Mouse (Mus musculus): ENCODE results near the gene Urb2.
"Not testable (repeated sequence)": the region's sequence is repeated elsewhere in the genome, so short reads cannot be mapped to it uniquely, and the experiment has no call there.

Urb2 gene

DNA sequence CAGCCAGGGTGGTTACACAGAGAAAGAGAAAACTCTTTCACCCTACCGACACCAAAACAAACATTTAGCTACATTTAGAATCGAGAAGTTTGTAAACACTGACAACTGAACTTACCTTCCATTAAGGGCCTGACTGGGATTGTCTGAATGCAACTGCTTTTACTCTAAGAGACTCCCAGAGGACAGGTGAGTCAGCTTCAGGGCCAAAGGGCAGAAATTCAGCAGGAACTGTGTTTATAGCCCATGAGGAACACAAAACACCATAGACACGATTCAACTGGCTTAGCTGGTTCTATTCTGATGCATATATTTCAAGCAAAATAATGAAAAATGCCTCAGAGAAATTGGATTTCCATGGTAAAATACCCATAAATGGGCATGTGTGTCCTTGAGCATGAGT is 6.6 kb upstream of the Urb2 start:
- in situ Hi-C loops (cut with MseI, MboI): no loop called here

DNA sequence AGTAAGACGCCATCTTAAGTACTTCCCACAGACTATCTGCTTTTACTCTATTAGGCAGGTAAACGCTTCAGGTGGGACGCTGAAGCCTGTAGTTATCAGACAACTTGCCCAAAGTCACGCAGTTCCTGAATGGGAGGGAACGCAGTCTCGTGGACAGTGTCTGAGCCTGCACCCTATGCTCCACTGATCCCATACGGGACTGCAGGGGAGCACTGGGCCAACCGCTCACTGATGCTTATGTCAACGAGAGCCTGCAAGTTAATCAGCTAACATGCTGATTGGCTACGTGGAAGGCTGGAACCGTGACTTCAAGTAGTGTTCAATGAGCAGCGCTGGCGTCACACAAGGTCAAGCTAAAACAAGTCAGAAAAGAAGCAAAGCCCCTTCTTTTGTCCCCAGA is 1.5 kb upstream of the Urb2 start:
- in situ Hi-C loops (cut with MseI, MboI): no loop called here

DNA sequence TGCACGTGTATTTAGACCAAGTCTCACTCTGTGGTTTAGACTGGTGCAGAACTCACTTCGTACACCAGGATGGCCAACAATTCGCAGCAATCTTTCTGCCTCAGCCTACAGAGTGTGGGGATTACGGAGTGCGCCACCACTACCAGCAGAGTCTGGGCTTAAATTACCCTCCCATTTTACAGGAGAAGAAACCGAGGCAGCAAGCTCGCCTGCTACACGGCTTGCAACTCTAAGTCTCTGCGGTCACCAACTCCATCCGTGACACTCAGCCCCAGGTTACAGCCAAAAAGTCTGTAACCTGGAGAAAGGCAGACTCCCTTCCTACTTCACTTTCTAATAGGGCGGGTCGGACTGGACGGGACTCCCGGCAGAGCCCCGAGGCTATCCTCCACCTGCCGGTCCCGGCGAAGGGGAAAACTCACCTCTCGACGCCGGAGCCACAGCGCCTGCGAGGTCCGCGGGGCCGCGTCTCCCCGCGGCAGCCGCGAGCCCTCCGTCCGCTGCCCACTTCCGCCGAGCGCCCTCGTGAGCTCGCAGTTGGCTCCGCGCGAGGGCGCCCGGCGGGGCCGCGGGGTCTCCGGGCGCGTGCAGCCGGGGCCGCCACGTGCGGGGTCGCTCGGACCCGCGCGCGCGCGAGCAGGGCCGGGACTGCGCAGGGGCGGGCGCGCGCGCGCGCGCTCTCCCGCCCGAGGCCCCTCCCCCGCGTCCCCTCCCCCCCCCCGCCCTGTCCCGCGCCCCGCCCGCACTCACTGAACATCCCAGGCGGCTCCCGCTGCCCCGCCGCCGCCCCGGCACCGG is 670 bp upstream of the Urb2 start:
- in situ Hi-C loops (cut with MseI, MboI): no loop called here

DNA sequence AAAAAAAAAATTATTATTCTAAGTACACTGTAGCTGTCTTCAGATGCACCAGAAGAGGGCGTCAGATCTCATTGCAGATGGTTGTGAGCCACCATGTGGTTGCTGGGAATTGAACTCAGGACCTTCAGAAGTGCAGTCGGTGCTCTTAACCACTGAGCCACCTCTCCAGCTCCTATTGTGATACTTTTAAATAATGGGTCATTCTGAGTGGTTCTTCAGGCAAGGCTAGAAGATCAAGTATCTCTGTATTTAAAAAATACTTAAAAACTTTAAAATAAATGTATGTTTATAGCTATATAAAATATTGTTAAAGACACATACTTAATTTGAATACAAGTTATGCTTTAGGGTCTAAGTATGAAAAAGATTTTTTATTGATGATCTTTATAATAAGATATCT is 5.0 kb downstream of the Urb2 start:
- in situ Hi-C loops (cut with MseI, MboI): not testable (repeated sequence)

DNA sequence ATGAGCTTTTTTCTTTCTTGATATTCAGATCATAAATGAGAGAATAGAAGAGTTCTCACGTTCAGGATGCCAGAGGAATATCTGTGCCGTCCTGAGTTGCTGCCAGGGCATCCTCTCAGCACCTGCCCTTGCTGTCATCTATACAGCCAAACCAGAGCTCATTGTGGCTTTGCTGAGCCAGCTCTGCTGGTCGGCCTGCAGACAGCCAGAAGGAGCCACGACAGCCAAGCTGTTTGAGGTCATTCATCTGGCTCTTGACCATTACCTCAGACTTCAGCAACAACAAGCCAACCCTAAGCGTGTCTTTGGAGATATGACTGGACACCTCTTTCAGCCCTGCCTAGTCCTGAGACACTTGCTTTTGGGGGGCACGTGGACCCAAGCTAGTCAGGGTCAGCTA is 6.5 kb downstream of the Urb2 start:
- in situ Hi-C loops (cut with MseI, MboI): no loop called here

- in situ Hi-C loops (cut with MseI, MboI): no loop called here
Observed at GRCm38 (mm10) chr8:124033400-124033799, 12.1 kb downstream of the Urb2 start.

DNA sequence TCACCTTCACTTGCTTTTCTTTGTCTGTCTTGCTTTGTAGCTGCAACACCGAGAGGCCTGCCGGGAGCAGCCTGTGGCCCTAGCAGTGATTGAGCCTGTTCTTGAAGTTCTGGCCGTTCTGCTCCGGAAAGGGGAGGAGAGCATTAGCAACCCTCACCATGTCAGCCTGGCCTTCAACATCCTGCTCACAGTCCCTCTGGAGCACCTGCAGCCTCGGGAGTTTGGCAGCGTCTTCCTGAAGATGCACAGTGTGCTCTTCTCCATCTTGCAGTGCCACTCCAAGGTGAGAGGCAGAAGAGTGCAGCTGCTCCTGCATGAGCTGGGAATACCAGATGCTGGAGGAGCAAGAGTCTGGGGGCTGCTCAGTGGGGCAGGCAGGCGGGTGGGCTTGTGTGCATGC is 16.8 kb downstream of the Urb2 start:
- in situ Hi-C loops (cut with MseI, MboI): no loop called here

- in situ Hi-C loops (cut with MseI, MboI): no loop called here
Observed at GRCm38 (mm10) chr8:124039351-124039750, 18.0 kb downstream of the Urb2 start.

GRCm38 (mm10) chr8:124042201-124042600 is 20.9 kb downstream of the Urb2 start:
- in situ Hi-C loops (cut with MseI, MboI): no loop called here

DNA sequence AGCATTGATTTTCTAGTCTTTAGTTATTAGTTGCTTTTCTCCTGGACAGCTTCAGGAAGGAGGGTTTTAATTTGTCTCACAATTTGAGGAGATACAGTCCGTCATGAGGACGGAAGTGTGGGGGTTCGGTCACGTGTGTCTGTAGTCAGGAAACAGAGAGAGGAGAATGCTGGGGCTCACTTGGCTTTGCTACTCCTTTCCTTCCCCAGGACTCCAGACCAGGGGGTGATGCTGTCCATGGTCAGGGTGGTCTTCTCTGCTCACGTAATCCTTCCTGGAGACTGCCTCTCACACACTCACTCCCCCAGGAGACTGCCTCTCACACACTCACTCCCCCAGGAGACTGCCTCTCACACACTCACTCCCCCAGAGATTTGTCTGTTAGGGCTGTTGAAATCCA is 23.1 kb downstream of the Urb2 start:
- in situ Hi-C loops (cut with MseI, MboI): no loop called here

- in situ Hi-C loops (cut with MseI, MboI): no loop called here
Observed at GRCm38 (mm10) chr8:124044931-124045330, 23.6 kb downstream of the Urb2 start.

GRCm38 (mm10) chr8:124045856-124046255 is 24.5 kb downstream of the Urb2 start:
- in situ Hi-C loops (cut with MseI, MboI): no loop called here

DNA sequence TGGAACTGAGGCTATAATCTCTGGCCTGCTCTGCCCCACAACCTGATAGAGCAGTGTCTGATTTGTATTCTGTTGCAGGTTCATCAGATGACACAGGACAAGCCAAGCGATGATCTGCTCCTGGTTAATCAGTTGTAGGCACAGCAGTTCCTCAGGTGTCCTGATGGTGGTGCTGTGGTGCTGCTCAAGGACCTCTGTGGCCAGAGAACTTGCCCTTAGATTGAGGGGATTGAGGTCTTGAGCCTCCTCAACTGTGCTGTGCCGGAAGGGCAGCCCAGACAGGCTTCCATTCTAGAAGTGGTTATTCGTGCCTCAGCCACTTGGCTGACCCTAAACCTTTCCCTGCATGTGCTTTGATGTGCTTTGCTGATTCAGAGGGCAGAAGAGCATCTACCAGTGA is 30.8 kb downstream of the Urb2 start:
- in situ Hi-C loops (cut with MseI, MboI): loop anchor here in 1 of 2 experiments (5.0 kb wide), 1 partner anchor 300 kb away; no protein-coding TSS in a partner anchor

DNA sequence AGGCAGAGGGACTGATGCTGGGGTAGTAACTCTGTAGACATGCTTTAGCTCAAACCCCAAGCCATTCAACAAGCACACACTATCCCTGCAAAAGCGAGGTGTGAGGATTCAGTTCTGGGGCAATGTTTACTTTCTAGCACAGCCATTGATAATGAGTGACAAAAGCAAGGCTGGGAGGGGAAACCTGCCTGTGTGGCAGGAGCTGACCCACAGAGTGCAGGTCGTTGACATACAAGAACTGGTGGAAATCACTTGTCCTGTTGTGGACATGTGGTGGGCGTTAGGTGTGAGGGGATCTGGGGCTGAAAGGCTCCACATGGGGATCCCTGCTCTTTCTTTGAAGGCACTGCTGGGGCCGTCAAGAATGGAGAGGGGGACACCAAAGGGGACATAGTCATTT is 31.3 kb downstream of the Urb2 start:
- in situ Hi-C loops (cut with MseI, MboI): loop anchor here in 1 of 2 experiments (5.0 kb wide), 1 partner anchor 300 kb away; no protein-coding TSS in a partner anchor

- in situ Hi-C loops (cut with MseI, MboI): loop anchor here in 1 of 2 experiments (5.0 kb wide), 1 partner anchor 295 kb away; no protein-coding TSS in a partner anchor
Observed at GRCm38 (mm10) chr8:124056832-124057655, 35.7 kb downstream of the Urb2 start.

- in situ Hi-C loops (cut with MseI, MboI): no loop called here
Observed at GRCm38 (mm10) chr8:124066325-124067058, 45.2 kb downstream of the Urb2 start.

- in situ Hi-C loops (cut with MseI, MboI): no loop called here
Observed at GRCm38 (mm10) chr8:124067059-124067750, 45.9 kb downstream of the Urb2 start.

DNA sequence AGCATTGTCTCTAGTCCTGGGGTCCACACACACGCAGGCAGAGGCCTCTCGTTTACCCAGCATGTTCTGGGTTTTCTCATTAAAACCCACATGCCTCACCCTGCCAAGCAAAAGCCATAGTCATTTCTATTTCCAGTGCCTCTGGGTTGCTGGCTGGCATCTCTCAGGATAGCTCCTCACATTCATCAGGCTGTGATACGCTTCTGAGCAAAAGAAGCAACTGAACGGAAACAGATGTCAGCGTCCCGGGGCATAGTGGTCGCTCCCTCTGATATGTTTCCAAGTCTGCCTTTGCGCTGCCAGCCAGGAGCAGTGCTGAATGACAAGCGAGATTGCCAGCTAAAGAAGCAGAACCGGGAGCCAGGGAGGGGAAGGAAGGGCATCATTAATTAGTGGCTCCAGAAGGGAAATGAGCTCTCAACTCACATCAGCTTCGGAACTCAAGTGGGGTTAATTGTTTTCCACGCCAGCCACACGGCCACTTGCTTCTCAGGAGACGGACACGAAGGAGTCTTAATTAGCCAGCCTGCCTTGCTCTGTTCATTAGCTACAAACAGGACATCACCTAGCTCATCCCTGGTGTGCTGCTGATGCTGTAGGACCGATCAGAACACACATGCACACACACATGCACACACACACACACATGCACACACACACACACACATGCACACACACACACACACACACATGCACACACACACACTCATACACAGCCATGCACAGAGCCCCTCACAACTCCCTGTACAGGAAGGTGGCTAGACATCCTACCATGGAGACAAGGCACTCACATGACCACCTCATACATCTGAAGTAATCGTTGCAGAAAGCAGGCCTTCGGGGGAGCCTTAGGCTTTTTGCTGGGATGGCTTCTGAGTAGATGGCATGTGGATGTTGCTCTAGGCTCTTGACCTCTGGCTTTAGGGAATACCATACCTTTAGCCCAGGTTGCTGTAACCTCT is 49.3 kb downstream of the Urb2 start:
- in situ Hi-C loops (cut with MseI, MboI): no loop called here

- in situ Hi-C loops (cut with MseI, MboI): no loop called here
Observed at GRCm38 (mm10) chr8:124075977-124076376, 54.7 kb downstream of the Urb2 start.

- in situ Hi-C loops (cut with MseI, MboI): no loop called here
Observed at GRCm38 (mm10) chr8:124076416-124076815, 55.1 kb downstream of the Urb2 start.
